Mouse (Mus musculus) CD8-positive naive resting alpha-beta T cell, adult 2 months (primary cell): ENCODE results near the gene Sema3b.

Experiments used
- DNase-seq, 2 experiments: peaks; one replicate each; pipeline ENCODE4 v3.0.0; 2022; ENCODE audit warnings: low read depth in 2 of 2, low spot score in 2 of 2

The Sema3b gene

DNA sequence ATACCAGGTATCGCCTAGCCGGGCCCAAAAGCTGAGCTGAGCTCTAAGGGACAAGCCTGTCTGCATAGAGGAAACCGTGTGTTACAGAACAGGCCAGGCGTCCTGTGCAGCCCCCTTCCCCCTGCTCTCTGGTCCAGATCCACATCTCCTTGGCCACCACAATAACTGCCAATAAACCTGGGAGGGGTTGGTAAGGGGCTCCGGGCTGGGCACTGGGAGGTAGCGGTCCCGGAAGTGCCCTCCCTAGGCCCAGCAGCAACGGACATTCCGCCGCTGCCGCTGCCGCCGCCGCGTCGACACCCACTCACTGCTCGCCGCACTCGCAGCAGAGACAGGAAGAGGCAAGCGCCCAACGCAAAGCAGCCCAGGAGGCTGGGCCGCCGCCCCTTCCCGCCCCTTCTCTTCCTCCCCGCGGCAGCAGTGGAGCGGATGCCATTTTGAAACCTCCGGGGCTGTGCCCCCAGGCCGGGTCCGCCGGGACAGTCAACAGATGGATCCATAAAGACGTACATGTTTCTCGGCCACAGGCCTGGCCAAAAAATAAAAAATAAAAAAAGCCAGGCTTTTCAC lies 24.1 kb upstream of the Sema3b start:
- peak; percentile 75 to 83 for DNase-seq

DNA sequence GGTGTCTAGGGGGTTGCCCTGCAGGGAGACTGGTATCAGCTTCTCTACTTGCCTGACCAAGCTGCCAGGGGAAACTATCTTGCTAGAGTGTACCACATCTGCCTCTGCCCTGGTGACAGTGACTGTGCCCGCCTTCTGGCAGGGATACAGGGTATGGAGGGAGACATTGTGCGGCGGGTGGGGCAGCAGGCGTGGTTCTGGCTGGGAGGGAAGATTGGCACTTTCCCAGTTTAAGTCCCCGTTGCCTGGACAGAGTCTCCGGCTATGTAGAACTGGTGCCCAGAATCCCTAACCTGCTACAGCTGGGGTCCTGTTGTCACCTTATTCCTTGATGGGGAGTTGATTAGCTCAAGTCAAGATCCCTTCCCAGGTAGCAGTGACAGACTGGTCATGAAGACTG lies 23.4 kb upstream of the Sema3b start:
- DNase-seq, result no peak

DNA sequence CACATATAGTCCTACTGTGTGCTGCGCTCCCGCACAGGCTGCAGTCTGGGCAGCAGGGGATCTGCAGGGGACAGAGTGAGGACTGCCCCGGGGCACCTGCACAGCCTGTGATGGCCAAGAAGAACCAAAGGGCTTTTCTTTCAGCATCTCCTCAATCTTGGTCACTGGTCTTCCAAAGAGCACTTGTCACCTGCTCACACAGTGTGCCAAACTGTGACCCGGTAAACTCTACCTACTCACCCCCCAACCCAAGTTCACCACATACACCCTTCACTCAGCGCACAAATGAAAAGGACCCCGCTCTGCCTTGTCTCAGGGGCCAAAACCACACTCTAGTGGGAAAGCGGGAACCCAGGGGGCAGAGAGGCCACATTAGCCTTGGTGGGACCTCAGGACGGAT lies 22.8 kb upstream of the Sema3b start:
- no peak for DNase-seq

DNA sequence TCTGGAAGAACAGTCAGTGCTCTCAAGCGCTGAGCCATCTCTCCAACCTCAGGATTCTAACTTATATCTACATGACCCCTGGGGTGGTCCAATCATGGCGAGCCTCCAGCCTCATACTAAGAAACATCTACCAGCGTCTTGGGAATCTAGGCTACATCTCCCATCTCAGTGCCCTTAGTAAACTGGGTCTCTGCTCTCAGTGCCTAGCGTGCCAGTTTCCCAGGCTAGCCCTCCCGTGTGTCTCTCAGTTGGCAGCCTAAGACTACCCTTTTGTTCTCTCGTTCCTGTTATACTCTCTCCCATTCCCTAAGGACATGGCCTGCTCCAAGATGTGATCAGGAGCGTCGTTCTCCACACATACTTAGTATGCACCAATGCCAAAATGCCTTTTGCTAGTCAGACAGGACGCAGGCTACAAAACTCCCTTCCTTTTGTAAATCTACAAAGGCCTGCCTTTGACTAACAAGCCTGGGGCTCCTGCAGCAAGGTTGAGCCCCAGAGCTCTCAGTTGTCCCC lies 22.3 kb upstream of the Sema3b start:
- DNase-seq, result no peak

DNA sequence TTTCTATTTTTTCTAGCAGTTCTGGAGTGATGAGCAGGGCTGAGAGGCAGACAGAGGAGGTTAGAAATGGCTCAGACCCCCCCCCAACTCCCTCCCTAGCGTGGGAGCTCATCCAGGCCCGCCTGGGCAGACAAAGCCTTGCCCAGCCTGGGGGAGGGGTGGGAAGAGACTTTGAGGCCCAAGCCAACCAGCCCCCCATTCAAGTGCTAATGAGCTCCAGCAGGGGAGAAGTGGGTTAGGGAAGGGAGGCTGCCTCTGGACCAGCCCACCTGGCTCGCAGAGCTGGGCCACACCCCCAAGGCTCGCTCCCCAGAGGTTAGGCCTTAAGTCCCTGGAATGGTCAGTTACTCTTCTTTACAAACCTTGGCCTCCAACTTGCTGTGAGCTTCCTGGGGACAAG lies 21.5 kb upstream of the Sema3b start:
- DNase-seq, result no peak

DNA sequence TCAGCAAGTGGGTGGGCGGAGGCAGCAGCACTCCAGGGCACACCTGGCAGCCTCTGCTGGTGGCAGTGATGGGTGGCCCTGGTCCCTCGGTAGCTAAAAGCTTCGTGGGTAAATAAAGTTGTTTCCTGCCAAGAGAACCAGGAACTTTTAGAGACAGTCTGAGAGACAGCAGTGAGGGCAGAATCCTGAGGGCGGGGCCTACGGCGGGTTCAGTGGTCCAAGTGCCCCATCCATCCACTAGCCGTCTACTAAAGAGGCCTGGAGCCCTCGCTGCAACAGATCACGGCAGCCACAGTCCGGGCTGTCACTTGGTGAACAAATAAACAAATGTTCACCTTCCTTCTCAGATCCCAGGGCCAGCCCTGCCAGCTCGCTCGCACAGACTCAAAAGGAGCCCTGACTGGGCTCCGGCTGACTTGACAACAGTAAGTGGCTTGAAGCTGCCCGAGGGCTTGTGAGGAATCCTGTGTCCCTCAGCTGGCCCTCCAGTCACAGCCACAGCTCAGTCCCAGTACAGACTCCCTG lies 20.9 kb upstream of the Sema3b start:
- peak in 1 of 2 experiments; percentile 33 for DNase-seq

DNA sequence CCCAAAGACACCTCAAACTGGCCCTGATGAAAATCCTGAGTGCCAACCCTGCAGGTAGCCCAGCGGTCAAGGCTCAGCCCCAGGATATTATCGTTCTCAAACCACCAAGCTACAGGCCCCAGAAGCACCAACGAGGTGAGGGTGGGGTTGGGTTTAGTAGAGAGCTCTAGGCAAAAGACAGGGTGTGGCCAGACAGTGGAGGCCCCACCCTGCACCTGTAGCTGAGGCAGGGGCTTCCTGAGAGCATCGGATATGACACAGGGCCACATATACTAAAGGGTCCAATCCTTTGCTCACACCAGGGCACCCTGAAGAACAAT lies 20.3 kb upstream of the Sema3b start:
- no peak for DNase-seq

DNA sequence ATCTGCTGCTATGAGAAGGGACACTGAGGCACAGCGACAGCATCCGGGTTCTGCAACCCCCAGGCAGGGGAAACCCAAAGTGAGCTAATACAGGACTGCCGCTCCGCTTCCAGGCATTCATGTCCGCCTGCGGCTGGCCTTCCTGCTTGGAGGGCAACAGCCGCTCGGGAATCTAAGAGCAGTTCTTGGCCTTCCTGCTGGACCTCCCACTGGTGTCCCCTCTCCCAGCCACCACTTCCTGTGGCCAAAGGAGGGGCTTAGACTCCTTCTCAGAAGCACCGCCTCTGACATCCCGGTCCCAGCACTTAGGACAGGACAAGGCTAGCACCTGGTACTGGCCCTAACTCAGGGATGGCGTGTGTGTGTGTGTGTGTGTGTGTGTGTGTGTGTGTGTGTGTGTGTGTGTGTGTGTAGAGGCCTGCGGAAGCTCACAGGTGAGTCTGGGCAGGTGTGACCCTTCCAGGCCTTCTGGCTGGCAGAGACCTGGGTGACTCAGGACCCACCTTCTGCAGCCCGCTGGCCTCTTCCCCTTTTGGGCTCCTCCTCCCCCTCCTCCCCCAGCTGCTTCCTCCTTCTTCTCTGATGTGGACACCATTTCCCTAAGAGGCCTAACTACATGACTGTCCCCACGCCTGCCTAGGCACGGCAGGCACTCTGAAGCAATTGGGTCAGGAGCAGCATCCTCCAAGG lies 19.8 kb upstream of the Sema3b start:
- no peak for DNase-seq

DNA sequence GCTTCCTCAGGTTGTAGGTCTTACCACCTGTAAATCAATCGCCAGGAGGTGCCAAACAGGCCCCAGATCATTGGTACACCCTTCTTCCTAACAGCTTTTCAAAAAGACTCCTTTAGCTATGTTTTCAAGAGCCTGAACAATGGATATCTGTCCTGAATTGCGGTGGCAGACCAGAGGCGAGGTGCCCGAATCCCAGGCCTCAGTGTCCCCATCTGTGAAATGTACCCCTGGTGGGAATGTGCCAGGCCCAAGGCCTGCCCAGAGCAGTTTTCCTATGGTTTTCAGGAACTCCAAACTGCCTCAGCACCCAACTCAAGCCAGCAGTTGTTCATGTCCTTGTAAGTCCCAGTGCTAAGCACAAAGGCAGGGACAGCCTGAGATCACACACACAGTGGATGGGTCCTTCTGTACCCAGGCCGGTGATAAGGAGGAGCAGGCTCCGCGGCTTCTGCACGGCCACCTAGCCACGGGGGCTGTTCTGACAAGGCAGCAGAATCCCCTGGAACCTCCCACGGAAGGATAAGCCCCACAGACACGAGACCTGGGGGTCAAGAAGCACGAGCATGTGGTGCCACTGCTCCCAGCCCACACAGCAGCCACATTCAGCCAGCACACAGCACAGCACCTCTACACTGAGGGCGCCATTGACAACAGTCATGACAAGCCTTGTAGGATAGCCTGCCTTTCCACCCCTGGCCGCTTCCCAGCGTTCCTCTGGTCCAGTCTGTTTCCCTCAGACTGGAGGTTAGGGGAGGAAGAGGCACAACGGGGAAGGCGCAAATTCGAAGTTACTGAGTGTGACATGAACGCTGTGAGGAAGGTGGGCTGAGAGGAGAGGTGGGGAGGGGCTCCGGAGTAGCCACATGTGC lies 18.6 kb upstream of the Sema3b start:
- DNase-seq, result no peak

DNA sequence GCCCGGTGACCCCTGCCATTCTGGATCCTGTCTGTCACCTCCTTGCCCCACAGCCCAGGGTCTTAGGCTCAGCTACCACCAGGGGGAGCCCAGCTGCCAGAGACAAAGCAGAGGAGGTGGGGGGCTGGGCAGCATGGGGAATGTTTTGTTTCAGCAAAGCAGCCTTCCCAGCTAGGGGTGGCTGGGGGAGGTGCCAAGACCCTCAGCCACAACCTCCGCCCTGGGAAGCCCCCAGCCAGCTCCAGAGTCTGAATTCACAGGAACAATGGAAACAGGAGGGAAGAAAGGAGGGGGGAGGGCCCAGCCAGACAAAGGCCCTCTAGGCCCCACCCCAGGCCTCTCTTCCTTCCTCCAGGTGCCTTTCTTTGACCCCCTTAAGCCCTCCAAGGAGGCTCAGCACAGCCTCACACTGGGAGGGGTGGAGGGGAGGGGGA lies 17.8 kb upstream of the Sema3b start:
- peak; percentile 79 to 88 for DNase-seq

DNA sequence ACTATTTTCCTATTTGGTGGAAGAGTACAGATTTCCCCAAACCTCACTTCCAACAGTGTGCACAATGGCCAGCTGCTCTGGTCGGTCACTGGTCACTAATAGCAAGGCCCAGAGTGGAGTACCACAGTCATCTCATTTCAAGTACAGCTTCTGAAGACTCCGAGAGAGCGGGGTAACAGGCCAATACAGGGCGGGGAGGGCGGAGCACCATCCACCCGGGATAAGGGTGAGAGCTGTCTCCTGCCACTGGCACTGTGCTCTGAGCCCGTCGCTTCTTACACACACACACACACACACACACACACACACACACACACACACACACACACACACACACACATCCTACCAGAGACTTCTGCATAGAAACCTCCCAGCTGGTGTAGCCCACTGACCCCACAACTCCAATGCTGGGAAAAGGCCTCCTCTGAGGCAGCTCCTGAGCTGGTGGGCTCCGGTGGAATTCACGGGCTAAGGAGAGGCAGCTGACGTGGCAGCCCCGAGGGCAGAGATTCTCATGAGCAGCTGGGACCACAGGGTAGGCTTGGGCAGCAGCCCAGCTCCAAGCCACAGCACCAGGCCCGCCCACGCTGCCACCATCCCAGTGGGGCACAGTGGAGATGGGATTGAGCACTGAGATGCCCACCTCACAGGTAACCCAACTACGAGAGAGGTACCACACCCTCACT lies 17.3 kb upstream of the Sema3b start:
- no peak for DNase-seq

DNA sequence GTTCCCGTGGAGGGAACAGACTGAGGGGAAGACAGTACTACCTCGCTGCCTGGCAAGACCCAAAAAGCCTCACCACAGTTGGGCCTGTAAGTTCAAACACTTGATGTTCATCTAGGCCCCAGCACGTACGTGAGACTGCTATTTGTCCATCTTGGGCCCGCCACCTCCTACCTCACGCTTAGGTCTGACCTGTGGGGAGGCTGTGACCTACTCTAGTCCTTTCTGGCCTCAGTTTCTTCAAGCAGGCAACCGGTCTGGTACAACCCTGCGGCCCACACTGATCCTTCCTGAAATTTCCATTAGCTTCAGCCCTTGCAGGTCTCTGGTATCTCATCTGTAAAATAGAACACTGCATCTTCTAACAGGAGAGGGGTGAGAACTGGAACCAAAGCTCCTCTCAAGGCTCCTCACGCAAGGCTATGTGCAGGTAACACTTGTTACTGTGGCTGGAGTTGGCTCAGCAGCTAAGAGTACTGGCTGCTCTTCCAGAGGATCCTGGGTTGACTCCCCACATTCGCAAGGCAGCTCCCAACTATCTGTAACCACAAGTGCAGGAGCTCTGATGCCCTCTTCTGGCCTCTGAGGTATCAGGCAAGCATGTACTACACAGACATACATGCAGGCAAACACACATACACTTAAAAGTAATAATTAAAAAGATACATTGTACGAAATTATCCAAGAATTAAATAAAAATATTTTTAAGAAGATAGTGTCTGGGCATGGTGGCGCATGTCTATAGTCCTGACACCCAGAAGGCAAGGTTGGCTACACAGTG lies 16.5 kb upstream of the Sema3b start:
- no peak for DNase-seq

DNA sequence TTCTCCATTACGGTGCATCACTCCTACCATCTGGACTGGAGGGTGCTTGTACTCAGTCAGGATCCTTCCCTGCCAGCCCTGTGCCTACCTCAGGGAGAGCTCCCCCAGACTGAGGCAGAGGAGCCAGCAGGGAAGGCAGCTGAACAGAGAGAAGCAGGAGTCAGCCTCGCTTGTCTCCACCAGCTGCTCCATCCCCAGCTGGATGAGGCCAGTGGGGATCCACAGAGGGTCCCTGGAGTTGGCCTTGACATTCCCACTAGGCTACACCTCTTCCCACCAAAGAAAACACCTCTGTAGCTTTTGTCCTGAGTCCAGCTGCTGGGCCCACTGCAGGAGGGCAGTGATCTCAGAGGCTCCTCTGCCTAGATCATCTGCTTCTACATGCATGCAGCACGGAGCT lies 15.9 kb upstream of the Sema3b start:
- DNase-seq, result no peak

DNA sequence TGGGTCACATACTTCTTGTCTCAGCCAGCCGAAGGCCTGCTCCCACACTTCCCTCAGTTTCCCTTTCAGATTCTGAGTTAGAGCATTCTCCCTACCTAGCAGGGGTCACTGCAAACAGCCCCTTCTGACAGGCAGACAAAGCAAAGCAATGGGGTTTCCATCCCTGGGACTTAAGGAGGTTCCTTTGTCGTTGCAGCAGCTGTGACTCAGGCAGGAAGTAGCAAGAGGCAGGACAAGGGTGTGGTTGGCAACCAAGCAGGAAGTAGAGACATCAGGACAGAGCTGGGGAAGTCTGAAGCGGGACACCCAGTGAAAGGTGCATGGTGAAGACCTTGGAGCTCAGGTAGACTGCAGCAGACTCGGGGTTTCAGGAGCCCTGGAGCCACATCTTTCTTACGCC lies 15.5 kb upstream of the Sema3b start:
- DNase-seq, result peak; percentile 35 to 42

DNA sequence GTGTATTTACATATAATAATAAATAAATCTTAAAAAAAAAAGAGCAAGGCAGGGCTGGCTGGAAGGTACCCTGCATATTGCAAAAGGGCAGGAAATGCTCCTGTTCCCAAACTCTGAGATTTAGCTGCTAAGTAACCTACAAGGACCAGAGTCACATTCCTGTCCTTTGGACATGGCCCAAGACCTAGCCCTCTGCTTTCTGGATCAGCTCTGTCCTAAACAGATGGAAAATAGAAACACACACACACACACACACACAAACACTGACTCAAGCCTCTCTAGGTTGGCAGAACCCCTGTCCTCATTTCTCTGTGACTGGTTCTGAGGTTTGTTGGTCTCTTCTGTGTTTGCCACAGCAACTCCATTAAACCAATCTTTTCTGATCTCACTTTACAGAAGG lies 11.9 kb upstream of the Sema3b start:
- no peak for DNase-seq

DNA sequence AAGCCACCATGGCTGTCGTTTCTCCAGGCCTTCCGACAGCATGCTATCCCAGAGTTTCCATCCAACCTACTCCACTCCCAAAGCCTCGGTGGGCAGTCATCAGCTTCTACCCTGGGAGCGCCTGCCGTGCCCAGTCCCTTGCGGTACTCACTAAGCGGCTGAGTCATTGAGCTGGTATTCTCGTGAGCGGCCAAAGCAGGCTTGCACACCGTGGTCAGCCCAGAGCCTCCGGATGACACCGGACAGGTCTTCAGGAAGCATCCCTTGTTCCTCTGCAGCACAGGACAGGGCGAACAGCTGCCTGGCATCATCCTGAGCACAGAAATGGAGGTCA lies 10.5 kb upstream of the Sema3b start:
- no peak for DNase-seq

DNA sequence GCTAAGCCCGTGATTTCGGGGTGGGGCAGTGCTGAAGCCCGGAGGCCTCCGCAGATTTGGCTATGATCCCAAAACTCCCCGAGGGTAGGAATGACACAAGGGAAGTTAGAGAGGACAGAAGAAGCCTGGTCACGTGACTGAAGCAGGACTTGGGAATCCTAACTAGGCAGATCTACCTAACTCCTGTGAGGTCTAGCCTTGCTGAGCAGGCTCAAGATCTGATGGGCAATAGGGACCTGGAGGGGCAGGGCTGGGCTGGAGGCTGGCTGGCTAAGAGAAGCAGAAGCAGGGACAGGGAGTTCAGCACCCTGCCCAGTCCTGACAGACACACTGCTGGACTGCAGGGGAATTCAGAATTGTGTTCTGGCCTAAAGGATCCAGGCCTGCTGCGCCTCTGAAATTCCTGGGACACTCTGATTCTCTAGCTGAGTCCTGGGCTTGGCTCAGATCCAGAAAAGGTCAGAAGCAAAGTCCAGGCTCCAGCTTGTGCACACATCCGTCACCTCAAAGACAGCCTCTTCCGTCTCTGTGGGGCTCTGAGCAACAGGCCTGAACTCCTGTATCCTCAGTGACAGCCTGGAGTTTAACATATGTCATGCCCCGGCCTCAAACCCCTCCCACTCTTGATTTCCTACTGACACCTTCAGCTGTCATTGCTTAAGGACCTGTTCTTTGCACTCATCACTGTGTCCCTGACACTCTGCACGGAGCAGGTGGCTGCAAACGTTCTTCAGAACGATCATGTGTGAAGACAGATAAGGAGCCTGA lies 9.9 kb upstream of the Sema3b start:
- no peak for DNase-seq

DNA sequence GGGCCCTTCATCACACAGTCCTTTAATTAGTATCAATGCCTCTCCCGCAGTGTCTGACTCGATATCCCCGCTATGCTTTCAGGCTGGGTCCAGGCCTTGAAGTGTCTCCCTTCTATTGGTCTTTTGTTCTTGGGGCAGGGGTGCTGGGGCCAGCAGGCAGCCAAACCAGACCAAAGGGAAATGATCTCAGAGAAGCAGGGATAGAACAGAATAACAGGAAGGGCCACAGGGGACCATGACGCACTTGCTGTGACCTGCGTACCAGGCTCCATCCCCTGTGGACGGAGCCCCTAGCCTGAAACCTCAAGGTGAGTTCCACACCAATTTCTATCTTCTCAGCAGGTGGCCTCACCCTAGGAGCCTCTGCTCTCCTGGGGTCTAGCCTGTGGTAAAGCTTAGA lies 9.1 kb upstream of the Sema3b start:
- no peak for DNase-seq

DNA sequence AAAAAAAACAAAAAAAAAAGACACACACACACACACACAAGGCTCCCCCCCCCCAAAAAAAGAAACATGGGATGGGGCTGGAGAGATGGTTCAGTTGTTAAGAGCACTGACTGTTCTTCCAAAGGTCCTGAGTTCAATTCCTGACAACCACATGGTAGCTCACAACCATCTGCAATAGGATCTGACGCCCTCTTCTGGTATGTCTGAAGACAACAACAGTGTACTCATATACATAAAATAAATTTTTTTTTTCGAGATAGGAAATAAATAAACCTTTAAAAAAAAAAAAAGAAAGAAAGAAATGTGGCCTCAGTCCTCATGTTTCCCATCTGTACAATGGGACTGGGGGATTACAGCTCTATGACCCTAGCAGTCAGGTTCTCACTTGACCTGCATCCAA lies 8.4 kb upstream of the Sema3b start:
- DNase-seq, result no peak

DNA sequence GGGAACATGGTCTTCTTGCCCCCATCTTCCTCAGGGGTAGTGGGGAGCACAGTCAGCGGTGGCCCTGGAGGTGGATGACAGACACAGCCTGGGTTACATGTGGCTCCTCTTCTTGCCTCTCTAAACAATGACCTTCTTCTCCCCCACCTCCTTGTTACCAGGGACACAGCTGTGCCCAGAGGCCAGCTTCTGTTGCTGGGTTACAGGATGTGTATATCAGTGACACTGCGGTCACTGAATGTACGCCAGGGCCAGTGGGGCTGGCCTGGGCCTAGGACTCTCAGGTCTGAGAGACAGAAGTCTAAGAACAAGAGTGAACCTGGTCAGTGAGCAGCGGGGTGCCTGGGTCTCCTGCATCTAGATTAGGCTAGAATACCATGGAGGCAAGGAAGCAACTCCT lies 6.0 kb upstream of the Sema3b start:
- DNase-seq, result no peak
